Mouse (Mus musculus) cerebellum, adult 2 months (tissue): Measurements from ENCODE around the gene Katna1.

ENCODE experiments used
- CTCF ChIP-seq: fragments of 200-500 bp; IDR thresholded peaks from 2 replicates; pipeline ENCODE4 v1.5.1; 2011; ENCODE audit warnings: low read depth, mild to moderate bottlenecking, control low read depth, low read length, moderate library complexity, borderline replicate concordance; ENCODE audit not compliant: insufficient read depth
- POLR2A ChIP-seq: fragments of 200-500 bp; IDR thresholded peaks from 2 replicates; pipeline ENCODE4 v1.6.1; 2011; ENCODE audit warnings: low read length, control low read depth, borderline replicate concordance; ENCODE audit not compliant: insufficient read depth

DNA sequence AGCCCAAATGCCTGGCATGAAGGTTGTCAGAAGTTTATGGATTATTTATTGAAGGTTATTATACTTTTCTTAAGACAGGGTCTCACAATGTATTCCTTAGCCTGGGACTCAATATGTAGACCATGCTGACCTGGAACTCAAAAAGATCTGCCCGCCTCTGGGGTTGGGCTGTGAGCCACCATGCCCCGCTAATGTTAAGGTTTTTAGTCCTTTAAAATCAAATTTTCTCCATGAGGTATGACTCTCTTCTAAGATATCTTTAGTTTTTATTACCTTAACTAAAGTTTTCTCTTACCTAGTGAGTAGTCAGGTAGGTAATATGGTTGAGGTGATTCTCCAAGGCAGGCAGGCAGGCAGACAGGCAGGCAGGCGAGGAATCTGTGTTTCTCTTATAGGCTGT, 43.6 kb upstream of the Katna1 start:
- no peak for TF ChIP-seq POLR2A
- no peak for TF ChIP-seq CTCF
